Mouse (Mus musculus): ENCODE data around the gene Pde2a. TPM values are rescaled to one million over a fixed set of nuclear protein-coding genes. Genes with fewer than 3 reads are reported as not detected.

Pde2a gene
- polyA plus RNA-seq, 1 experiment from 2014 or later, result 8.9 TPM

MicroRNAs encoded within 50 kb of the gene (microRNA counts, 519-probe panel; counts per million panel counts)
- microRNA mmu-miR-139-3p (not detected), microRNA mmu-miR-139-5p (2,380 counts per million, percentile 38 among the panel's probes with 10 or more counts)

Small RNA genes within 50 kb of the gene (microRNA-seq; reads per million reads assigned to microRNA genes)
- gene Mir139, result 2,098 reads per million, percentile 81 among the genes with 10 or more reads in this experiment

Other genes starting within 250 kb of the Pde2a start
- 12.0 and 16.2 TPM in 2 replicates for gene Atg16l2, start 119.4 kb upstream of the Pde2a start, polyA plus RNA-seq (2014; fragmentation: Nextera tagmentation; extraction: Ambion mirVana)
- 123 and 128 TPM in 2 replicates for gene Stard10, start 104.6 kb upstream of the Pde2a start, polyA plus RNA-seq (2014; fragmentation: Nextera tagmentation; extraction: Ambion mirVana)
- 119 and 131 TPM in 2 replicates for gene Arap1, start 73.6 kb upstream of the Pde2a start, polyA plus RNA-seq (2014; fragmentation: Nextera tagmentation; extraction: Ambion mirVana)
- gene Gm45837, start 10.8 kb upstream of the Pde2a start, polyA plus RNA-seq (2014; fragmentation: Nextera tagmentation; extraction: Ambion mirVana), result 0.31 and 8.0 TPM in 2 replicates
- gene Art2b, start 163.9 kb downstream of the Pde2a start, polyA plus RNA-seq (2014; fragmentation: Nextera tagmentation; extraction: Ambion mirVana), result not detected in 2 replicates
- gene Clpb, start 241.9 kb downstream of the Pde2a start, polyA plus RNA-seq (2014; fragmentation: Nextera tagmentation; extraction: Ambion mirVana), result 44.9 and 52.5 TPM in 2 replicates

Data from stomach, embryonic 14.5 days (tissue).